Mouse (Mus musculus) gastrocnemius, adult 18-20 months (tissue): ENCODE measurements at regions not wholly inside any gene's neighbourhood (a gene's known extent, or its start where the extent isn't known, plus 50 kb on each side); places are given as distances from the start of the nearest gene placed in this dataset.

Experiments
- DNase-seq: peaks from one replicate; pipeline ENCODE4 v3.0.0; 2021; ENCODE audit warnings: low spot score

DNA sequence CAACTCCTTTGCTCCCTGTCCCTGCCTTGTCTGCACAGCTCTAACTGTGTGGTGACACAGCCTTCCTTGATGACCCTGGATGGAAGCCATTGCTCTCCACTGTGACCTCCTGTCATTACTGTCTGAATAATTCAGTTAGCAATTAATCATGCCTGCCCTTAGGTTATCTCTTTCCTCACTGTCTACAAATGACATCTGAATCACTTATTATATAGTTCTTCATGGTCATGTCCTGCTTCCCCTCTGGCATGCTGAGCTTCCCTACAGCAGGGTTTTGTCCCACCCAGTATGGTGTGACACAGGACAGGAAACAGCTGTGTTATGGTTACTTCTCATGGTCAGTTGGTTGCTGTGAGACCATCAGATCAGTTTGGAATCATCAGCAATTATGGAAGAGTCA is 458.9 kb downstream of the Ajap1 start:
- no peak for DNase-seq

GRCm38 (mm10) chr4:153019211-153019610 is 463.4 kb downstream of the Ajap1 start:
- no peak for DNase-seq

DNA sequence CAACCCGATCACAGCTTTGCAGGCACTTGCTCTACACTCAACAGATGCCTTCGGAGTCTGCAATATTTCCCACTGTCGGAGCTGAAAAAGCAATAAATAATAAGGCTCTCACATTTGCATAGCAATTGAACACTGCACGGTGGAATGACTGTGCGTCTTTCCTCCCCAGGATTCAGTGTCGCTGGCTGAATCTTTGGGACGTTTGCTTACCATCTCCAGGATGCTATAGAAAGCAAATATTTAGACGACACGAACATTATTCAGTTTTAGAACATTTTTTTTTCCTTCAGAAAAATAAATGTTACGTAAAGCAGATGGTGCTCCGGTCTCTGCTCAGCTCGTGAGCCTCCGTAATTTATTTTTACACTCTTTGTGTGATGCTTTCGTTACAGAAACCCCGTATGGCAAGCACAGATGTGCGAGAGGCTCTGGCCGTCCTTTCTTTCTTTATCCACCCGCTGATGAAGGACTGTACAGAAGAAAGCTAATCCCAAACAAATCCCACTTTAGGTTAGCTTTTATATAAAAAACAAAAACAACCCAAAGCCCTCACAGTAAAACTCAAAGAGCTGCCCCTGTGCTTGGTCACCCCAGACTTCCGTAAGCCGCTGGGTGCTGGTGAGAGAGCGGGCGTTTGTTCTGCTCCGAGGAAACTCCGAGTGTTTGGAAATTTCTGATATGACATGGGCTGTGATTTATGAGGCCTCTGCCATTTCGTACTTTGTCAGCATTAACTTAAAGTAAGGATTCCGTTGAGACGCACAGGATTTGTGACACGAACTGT is 464.3 kb downstream of the Ajap1 start:
- DNase-seq = no peak

DNA sequence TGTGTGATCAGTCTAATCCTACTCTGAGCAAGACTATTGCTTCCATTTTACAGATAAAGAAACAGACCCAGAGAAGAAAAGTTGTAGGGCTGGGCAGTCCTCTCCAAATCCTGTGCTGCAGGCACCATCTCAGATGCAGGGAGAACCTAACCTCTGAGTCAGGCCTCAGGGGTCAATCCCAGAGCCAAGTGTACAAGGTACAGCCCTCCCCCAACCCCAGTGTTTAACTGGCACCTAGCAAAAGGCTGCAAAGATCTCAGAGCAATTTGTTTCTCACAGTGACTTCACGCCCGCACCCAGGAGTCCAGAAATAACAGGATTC is 464.8 kb downstream of the Ajap1 start:
- DNase-seq = no peak

GRCm38 (mm10) chr4:153003338-153003737 is 479.3 kb downstream of the Ajap1 start:
- DNase-seq = no peak

- DNase-seq = no peak
Observed at GRCm38 (mm10) chr4:153002516-153002915, 480.1 kb downstream of the Ajap1 start.

GRCm38 (mm10) chr4:153001761-153002160 is 480.9 kb downstream of the Ajap1 start:
- DNase-seq = no peak

- no peak for DNase-seq
Observed at GRCm38 (mm10) chr4:152999526-152999925, 483.1 kb downstream of the Ajap1 start.

- no peak for DNase-seq
Observed at GRCm38 (mm10) chr4:152997251-152997650, 485.4 kb downstream of the Ajap1 start.

- no peak for DNase-seq
Observed at GRCm38 (mm10) chr4:152996641-152997040, 486.0 kb downstream of the Ajap1 start.

DNA sequence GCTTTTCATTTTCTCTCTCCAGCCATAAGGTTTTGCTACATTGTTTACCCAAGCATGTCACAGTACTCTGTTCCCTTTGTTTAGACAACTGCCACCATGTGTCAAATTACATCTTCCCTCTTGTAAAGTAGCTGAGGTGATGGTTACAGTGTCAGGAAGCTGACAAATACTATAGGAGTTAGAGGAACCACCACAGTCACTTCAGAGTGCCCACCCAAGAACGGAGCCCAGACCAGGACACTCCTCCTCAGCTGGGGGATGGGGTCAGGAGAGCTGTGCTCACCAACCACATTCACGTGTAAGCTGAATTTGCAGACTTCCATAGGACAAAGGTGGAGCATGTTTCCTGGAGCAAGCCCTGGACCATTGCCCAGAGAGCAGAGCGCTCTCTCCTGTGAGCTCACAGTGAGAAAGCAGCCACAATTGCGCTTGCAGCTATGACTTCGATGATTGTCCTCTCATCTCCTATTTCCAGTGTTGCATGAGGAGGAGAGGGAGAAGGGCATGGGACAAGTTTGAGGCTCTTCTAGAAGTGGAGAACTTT is 487.5 kb downstream of the Ajap1 start:
- DNase-seq = no peak

DNA sequence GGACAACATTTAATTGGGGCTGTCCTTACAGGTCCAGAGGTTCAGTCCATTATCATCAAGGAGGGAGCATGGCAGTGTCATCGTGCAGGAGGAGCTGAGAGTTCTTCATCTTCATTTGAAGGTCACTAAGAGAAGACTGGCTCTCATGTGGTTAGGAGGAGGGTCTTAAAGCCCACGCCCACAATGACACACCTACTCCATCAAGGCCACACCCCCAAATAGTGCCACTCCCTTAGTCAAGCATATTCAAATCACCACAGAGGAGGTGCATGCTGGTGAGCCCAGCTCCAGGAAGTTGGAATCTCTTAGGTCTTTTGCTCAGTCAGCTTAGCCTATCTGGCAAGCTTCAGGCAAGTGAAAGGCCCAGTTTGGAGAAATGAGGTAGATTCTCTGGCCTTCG is 488.4 kb downstream of the Ajap1 start:
- DNase-seq = no peak

DNA sequence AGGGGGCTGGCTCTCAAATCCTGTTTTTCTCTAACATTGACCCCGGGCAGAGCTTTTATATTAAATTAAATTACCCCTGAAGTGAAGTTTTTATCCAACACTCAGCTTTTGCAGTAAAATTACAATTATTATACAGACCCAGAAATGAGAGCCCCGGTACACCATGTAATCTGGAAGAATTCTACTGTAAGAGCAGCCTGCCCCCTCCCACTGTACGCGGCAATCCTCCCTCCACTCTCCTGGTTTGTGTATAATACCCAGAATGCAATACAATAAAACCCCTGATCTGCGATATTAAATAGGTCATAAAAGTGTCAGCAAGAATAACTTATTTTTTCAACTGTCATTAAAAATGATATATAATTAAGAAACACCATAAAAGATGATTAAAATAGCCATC is 492.3 kb downstream of the Ajap1 start:
- DNase-seq = no peak

GRCm38 (mm10) chr4:152987726-152988125 is 494.9 kb downstream of the Ajap1 start:
- no peak for DNase-seq

DNA sequence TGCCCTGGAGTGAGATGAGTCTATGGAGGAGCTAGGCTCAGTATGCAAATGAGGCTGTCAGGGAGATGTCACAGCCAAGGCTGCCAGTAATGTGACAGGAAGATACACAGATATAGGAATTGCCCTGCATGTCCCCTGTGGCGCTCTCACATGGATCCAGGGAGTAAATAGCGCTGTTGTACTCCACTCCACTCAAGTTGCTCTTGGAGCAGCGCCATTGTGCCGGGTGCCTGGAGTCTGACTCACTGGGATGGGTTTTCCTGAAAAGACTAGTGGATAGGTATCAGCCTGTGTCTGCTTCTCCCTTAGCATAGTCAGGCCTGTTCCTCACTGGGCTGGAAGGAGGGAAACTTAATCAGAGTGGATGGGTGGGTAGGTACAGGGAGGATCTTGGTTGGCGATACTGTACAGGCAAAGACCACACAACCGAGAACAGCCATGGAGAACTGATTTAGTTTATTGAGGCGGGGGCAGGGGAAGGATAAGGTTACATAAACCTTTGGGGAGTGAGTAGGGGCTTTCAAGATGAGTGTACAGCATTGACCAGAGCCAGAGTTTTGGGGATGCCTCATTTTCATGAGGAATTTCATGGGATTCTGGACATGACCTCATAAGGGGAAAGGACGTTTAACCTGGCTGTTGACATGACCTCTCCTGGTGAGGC is 497.5 kb upstream of the Kcnab2 start:
- no peak for DNase-seq

- no peak for DNase-seq
Observed at GRCm38 (mm10) chr4:152963001-152963400, 485.3 kb upstream of the Kcnab2 start.

DNA sequence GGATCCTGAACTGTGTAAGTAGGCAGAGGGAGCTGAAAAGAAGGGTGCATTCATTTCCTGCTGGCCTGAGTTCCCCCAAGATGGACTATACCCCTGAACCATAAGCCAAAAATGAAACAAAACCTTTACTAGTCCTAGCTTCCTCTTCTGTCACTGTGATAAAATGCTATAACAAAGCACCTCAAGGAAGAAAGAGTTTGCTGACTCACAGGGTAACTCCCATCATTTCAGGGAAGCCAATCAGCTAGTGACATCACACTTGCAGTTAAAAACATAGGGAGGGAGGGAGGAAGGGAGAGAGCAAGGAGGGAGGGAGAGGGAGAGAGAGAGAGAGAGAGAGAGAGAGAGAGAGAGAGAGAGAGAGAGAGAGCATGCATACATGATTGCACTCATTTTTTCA is 484.5 kb upstream of the Kcnab2 start:
- DNase-seq = no peak

- no peak for DNase-seq
Observed at GRCm38 (mm10) chr4:152961677-152962076, 484.0 kb upstream of the Kcnab2 start.

DNA sequence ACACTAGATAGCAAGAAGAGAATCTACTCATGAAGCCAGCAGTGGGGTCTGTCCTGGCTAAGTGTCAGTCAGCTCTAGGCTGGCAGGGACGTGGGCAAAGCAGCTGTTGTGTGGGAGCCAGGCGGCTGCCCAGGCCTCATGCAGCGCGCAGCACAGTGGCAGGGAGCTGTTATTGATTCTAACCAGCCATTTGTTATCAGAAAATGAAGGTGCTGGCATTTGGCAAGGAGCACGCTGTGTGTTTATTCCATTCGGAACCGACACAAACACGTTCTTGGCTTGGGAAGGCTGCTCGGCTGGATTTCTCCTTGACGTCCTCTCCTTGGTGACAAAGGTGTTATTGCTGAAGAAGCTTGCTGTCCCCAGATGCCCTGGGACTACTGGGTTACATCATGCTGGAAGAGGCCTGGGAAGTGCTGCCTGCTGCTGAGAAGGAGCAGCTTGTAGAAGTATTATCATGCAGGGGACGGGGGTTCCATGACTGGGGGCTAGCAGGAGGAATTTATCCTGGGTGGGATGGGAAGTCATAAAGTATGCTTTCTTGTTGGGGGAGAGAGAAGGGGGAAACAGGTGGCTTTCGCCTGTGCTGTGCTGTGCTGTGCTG is 482.1 kb upstream of the Kcnab2 start:
- DNase-seq = no peak

GRCm38 (mm10) chr4:152953237-152953974 is 475.7 kb upstream of the Kcnab2 start:
- no peak for DNase-seq

DNA sequence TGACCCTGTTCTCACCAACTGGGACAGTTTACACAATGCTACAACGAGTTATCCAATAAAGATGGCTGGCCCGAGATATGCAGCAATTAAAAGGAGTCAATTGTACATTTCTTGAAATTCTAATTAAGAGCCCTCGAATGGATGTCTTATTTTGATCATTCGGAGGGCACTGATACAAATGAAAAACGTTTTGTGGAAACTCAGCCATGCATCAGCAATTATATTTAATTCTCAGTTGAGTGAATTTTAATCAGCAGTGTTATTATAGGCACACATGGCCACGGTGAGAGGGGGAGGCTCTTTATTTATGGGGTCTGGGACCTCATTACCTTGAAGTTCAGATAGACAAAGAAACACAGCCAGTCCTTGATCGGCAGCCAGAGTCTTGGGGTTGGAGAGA is 471.3 kb upstream of the Kcnab2 start:
- no peak for DNase-seq

GRCm38 (mm10) chr4:152941159-152941558 is 463.5 kb upstream of the Kcnab2 start:
- no peak for DNase-seq
